Mouse (Mus musculus) kidney, postnatal 14 days (tissue): ENCODE measurements around the gene Kat7.
A peak's percentile ranks its signal among the peaks of the same experiment; 100 is the strongest.

Source experiments
- DNase-seq: peaks from one replicate; pipeline ENCODE4 v3.0.0; 2022; ENCODE audit warnings: mixed read lengths

Gene Kat7

GRCm38 (mm10) chr11:95333209-95333608 is 23.2 kb upstream of the Kat7 start:
- DNase-seq, result no peak

GRCm38 (mm10) chr11:95330662-95331061 is 20.6 kb upstream of the Kat7 start:
- no peak for DNase-seq

- no peak for DNase-seq
Observed at GRCm38 (mm10) chr11:95328629-95329028, 18.6 kb upstream of the Kat7 start.

GRCm38 (mm10) chr11:95326243-95326642 is 16.2 kb upstream of the Kat7 start:
- DNase-seq, result no peak

GRCm38 (mm10) chr11:95325832-95326231 is 15.8 kb upstream of the Kat7 start:
- no peak for DNase-seq

- no peak for DNase-seq
Observed at GRCm38 (mm10) chr11:95324181-95324580, 14.1 kb upstream of the Kat7 start.

GRCm38 (mm10) chr11:95320010-95320409 is 10.0 kb upstream of the Kat7 start:
- DNase-seq, result no peak

- DNase-seq, result no peak
Observed at GRCm38 (mm10) chr11:95319506-95319905, 9.5 kb upstream of the Kat7 start.

GRCm38 (mm10) chr11:95318116-95318515 is 8.1 kb upstream of the Kat7 start:
- DNase-seq, result no peak

GRCm38 (mm10) chr11:95315215-95315955 is 5.3 kb upstream of the Kat7 start:
- no peak for DNase-seq

- DNase-seq, result no peak
Observed at GRCm38 (mm10) chr11:95311425-95311807, 1.4 kb upstream of the Kat7 start.

GRCm38 (mm10) chr11:95310648-95311424 is 790 bp upstream of the Kat7 start:
- no peak for DNase-seq

- peak; percentile 99 for DNase-seq
Observed at GRCm38 (mm10) chr11:95309510-95310006, 488 bp downstream of the Kat7 start.

GRCm38 (mm10) chr11:95307526-95307925 is 2.5 kb downstream of the Kat7 start:
- no peak for DNase-seq

GRCm38 (mm10) chr11:95305600-95305999 is 4.4 kb downstream of the Kat7 start:
- DNase-seq, result no peak

- DNase-seq, result no peak
Observed at GRCm38 (mm10) chr11:95301772-95302171, 8.3 kb downstream of the Kat7 start.

- DNase-seq, result no peak
Observed at GRCm38 (mm10) chr11:95299886-95300285, 10.2 kb downstream of the Kat7 start.

GRCm38 (mm10) chr11:95298146-95298545 is 11.9 kb downstream of the Kat7 start:
- no peak for DNase-seq

- no peak for DNase-seq
Observed at GRCm38 (mm10) chr11:95295736-95296135, 14.3 kb downstream of the Kat7 start.

GRCm38 (mm10) chr11:95293017-95293624 is 16.9 kb downstream of the Kat7 start:
- no peak for DNase-seq

- no peak for DNase-seq
Observed at GRCm38 (mm10) chr11:95291998-95292397, 18.0 kb downstream of the Kat7 start.

- DNase-seq, result no peak
Observed at GRCm38 (mm10) chr11:95282331-95282730, 27.7 kb downstream of the Kat7 start.

- DNase-seq, result no peak
Observed at GRCm38 (mm10) chr11:95279061-95279659, 30.9 kb downstream of the Kat7 start.
